Mouse (Mus musculus): ENCODE results near the gene Supt4a. TPM values are rescaled to one million over a fixed set of nuclear protein-coding genes. Genes with fewer than 3 reads are reported as not detected.

Supt4a gene
- polyA plus RNA-seq, 1 experiment from 2014 or later, result 146 TPM

- Histone ChIP-seq H3K4me2 (ENCODE audit: low read length) (no peak overlapping the region), H3K4me1 (replicated peaks; ENCODE audit: control insufficient read depth, insufficient read depth, low read length) (no peaks in the 10 kb centered on the region), H3K4me3 (ENCODE audit: low read depth, low read length) (no peak overlapping the region), H3K27ac (ENCODE audit: low read depth) (no peak overlapping the region), H3K9ac (ENCODE audit: low read length) (no peak overlapping the region), H3K36me3 (ENCODE audit: control insufficient read depth, insufficient read depth, low read length) (no peaks in the 10 kb centered on the region), H3K9me3 (ENCODE audit: control insufficient read depth, low read length) (no peaks in the 10 kb centered on the region), H3K27me3 (replicated peaks; ENCODE audit: control insufficient read depth, insufficient read depth, low read length) (no peaks in the 10 kb centered on the region)
- 77% methylated on average over 5 of the region's 5 CpGs for WGBS
- DNase-seq (ENCODE audit: low spot score) (no peak), ATAC-seq (replicated peaks; ENCODE audit: low FRiP score, low TSS enrichment, low read depth) (no peak)
Observed at GRCm38 (mm10) chr11:87703654-87704053, 33.7 kb upstream of the Supt4a start.

- ATAC-seq (replicated peaks; ENCODE audit: low FRiP score, low TSS enrichment, low read depth) (no peak), DNase-seq (ENCODE audit: low spot score) (no peak)
- Histone ChIP-seq H3K9me3 (ENCODE audit: control insufficient read depth, low read length) (no peaks in the 10 kb centered on the region), H3K36me3 (ENCODE audit: control insufficient read depth, insufficient read depth, low read length) (no peaks in the 10 kb centered on the region), H3K27me3 (replicated peaks; ENCODE audit: control insufficient read depth, insufficient read depth, low read length) (no peaks in the 10 kb centered on the region), H3K4me2 (ENCODE audit: low read length) (no peak overlapping the region), H3K4me3 (ENCODE audit: low read depth, low read length) (no peak overlapping the region), H3K9ac (ENCODE audit: low read length) (no peak overlapping the region), H3K27ac (ENCODE audit: low read depth) (no peak overlapping the region), H3K4me1 (replicated peaks; ENCODE audit: control insufficient read depth, insufficient read depth, low read length) (no peaks in the 10 kb centered on the region)
- WGBS, result 66% methylated on average over 9 of the region's 9 CpGs
Observed at GRCm38 (mm10) chr11:87704289-87704688, 33.1 kb upstream of the Supt4a start.

- no peak for ATAC-seq (replicated peaks; ENCODE audit: low FRiP score, low TSS enrichment, low read depth)
- H3K4me1 ChIP-seq (replicated peaks; ENCODE audit: control insufficient read depth, insufficient read depth, low read length), result 0 out of 2 replicates have a peak, but pooled peaks cover 2% of the 10 kb centered on the region
- no peaks in the 10 kb centered on the region for H3K27me3 ChIP-seq (replicated peaks; ENCODE audit: control insufficient read depth, insufficient read depth, low read length)
- H3K36me3 ChIP-seq (ENCODE audit: control insufficient read depth, insufficient read depth, low read length), result no peaks in the 10 kb centered on the region
- no peak for DNase-seq (ENCODE audit: low spot score)
- H3K9ac ChIP-seq (ENCODE audit: low read length), result no peak overlapping the region
- WGBS, result 60% methylated on average over 8 of the region's 8 CpGs
- H3K27ac ChIP-seq (ENCODE audit: low read depth), result no peak overlapping the region
- H3K4me2 ChIP-seq (ENCODE audit: low read length), result no peak overlapping the region
- H3K9me3 ChIP-seq (ENCODE audit: control insufficient read depth, low read length), result no peaks in the 10 kb centered on the region
- no peak overlapping the region for H3K4me3 ChIP-seq (ENCODE audit: low read depth, low read length)
Observed at GRCm38 (mm10) chr11:87707570-87707969, 29.8 kb upstream of the Supt4a start.

- Histone ChIP-seq H3K4me3 (ENCODE audit: low read depth, low read length) (no peak overlapping the region), H3K4me2 (ENCODE audit: low read length) (peak overlapping the region; percentile 46), H3K9ac (ENCODE audit: low read length) (no peak overlapping the region), H3K27ac (ENCODE audit: low read depth) (peak overlapping the region; percentile 44), H3K9me3 (ENCODE audit: control insufficient read depth, low read length) (no peaks in the 10 kb centered on the region), H3K27me3 (replicated peaks; ENCODE audit: control insufficient read depth, insufficient read depth, low read length) (no peaks in the 10 kb centered on the region), H3K4me1 (replicated peaks; ENCODE audit: control insufficient read depth, insufficient read depth, low read length) (0 out of 2 replicates have a peak, but pooled peaks cover 2% of the 10 kb centered on the region), H3K36me3 (ENCODE audit: control insufficient read depth, insufficient read depth, low read length) (no peaks in the 10 kb centered on the region)
- 76% methylated on average over 5 of the region's 5 CpGs for WGBS
- ATAC-seq (replicated peaks; ENCODE audit: low FRiP score, low TSS enrichment, low read depth) (no peak), DNase-seq (ENCODE audit: low spot score) (no peak)
Observed at GRCm38 (mm10) chr11:87708979-87709378, 28.4 kb upstream of the Supt4a start.

- 5% methylated on average over 21 of the region's 21 CpGs for whole genome bisulfite sequencing
- H3K4me3 ChIP-seq (ENCODE audit: low read depth, low read length), result peak overlapping the region; percentile 18
- H3K27ac ChIP-seq (ENCODE audit: low read depth), result peak overlapping the region; percentile 64
- no peaks in the 10 kb centered on the region for H3K9me3 ChIP-seq (ENCODE audit: control insufficient read depth, low read length)
- DNase-seq (ENCODE audit: low spot score) (peak; percentile 89), ATAC-seq (replicated peaks; ENCODE audit: low FRiP score, low TSS enrichment, low read depth) (peak; percentile 92)
- H3K27me3 ChIP-seq (replicated peaks; ENCODE audit: control insufficient read depth, insufficient read depth, low read length), result no peaks in the 10 kb centered on the region
- no peaks in the 10 kb centered on the region for H3K36me3 ChIP-seq (ENCODE audit: control insufficient read depth, insufficient read depth, low read length)
- 0 out of 2 replicates have a peak, but pooled peaks cover 2% of the 10 kb centered on the region for H3K4me1 ChIP-seq (replicated peaks; ENCODE audit: control insufficient read depth, insufficient read depth, low read length)
- H3K4me2 ChIP-seq (ENCODE audit: low read length), result peak overlapping the region; percentile 46
- no peak overlapping the region for H3K9ac ChIP-seq (ENCODE audit: low read length)
Observed at GRCm38 (mm10) chr11:87709513-87710261, 27.7 kb upstream of the Supt4a start.

GRCm38 (mm10) chr11:87710262-87710615, 27.1 kb upstream of the Supt4a start:
- peak overlapping the region; percentile 18 for H3K4me3 ChIP-seq (ENCODE audit: low read depth, low read length)
- H3K4me2 ChIP-seq (ENCODE audit: low read length), result peak overlapping the region; percentile 46
- DNase-seq (ENCODE audit: low spot score) (no peak), ATAC-seq (replicated peaks; ENCODE audit: low FRiP score, low TSS enrichment, low read depth) (no peak; the same call in 1 of the 2 replicates)
- no peaks in the 10 kb centered on the region for H3K36me3 ChIP-seq (ENCODE audit: control insufficient read depth, insufficient read depth, low read length)
- WGBS, result 49% methylated on average over 7 of the region's 7 CpGs
- no peaks in the 10 kb centered on the region for H3K9me3 ChIP-seq (ENCODE audit: control insufficient read depth, low read length)
- H3K9ac ChIP-seq (ENCODE audit: low read length), result no peak overlapping the region
- 0 out of 2 replicates have a peak, but pooled peaks cover 2% of the 10 kb centered on the region for H3K4me1 ChIP-seq (replicated peaks; ENCODE audit: control insufficient read depth, insufficient read depth, low read length)
- H3K27me3 ChIP-seq (replicated peaks; ENCODE audit: control insufficient read depth, insufficient read depth, low read length), result no peaks in the 10 kb centered on the region
- H3K27ac ChIP-seq (ENCODE audit: low read depth), result peak overlapping the region; percentile 64; the same call in 1 of the 2 replicates

GRCm38 (mm10) chr11:87712188-87712587, 25.2 kb upstream of the Supt4a start:
- Histone ChIP-seq H3K36me3 (ENCODE audit: control insufficient read depth, insufficient read depth, low read length) (no peaks in the 10 kb centered on the region), H3K4me2 (ENCODE audit: low read length) (no peak overlapping the region), H3K9ac (ENCODE audit: low read length) (no peak overlapping the region), H3K27me3 (replicated peaks; ENCODE audit: control insufficient read depth, insufficient read depth, low read length) (no peaks in the 10 kb centered on the region), H3K4me3 (ENCODE audit: low read depth, low read length) (no peak overlapping the region), H3K9me3 (ENCODE audit: control insufficient read depth, low read length) (no peaks in the 10 kb centered on the region), H3K4me1 (replicated peaks; ENCODE audit: control insufficient read depth, insufficient read depth, low read length) (0 out of 2 replicates have a peak, but pooled peaks cover 2% of the 10 kb centered on the region), H3K27ac (ENCODE audit: low read depth) (no peak overlapping the region)
- DNase-seq (ENCODE audit: low spot score), result no peak
- ATAC-seq (replicated peaks; ENCODE audit: low FRiP score, low TSS enrichment, low read depth), result no peak
- 82% methylated on average over 4 of the region's 4 CpGs for WGBS

GRCm38 (mm10) chr11:87715999-87716398, 21.4 kb upstream of the Supt4a start:
- H3K9ac ChIP-seq (ENCODE audit: low read length), result no peak overlapping the region
- H3K27me3 ChIP-seq (replicated peaks; ENCODE audit: control insufficient read depth, insufficient read depth, low read length), result no peaks in the 10 kb centered on the region
- H3K4me3 ChIP-seq (ENCODE audit: low read depth, low read length), result no peak overlapping the region
- no peak overlapping the region for H3K4me2 ChIP-seq (ENCODE audit: low read length)
- WGBS, result 72% methylated on average over 4 of the region's 4 CpGs
- H3K4me1 ChIP-seq (replicated peaks; ENCODE audit: control insufficient read depth, insufficient read depth, low read length), result no peaks in the 10 kb centered on the region
- DNase-seq (ENCODE audit: low spot score), result no peak
- 0 out of 2 replicates have a peak, but pooled peaks cover 2% of the 10 kb centered on the region for H3K36me3 ChIP-seq (ENCODE audit: control insufficient read depth, insufficient read depth, low read length)
- ATAC-seq (replicated peaks; ENCODE audit: low FRiP score, low TSS enrichment, low read depth), result no peak
- no peaks in the 10 kb centered on the region for H3K9me3 ChIP-seq (ENCODE audit: control insufficient read depth, low read length)
- no peak overlapping the region for H3K27ac ChIP-seq (ENCODE audit: low read depth)

- no peak for DNase-seq (ENCODE audit: low spot score)
- no peaks in the 10 kb centered on the region for H3K27me3 ChIP-seq (replicated peaks; ENCODE audit: control insufficient read depth, insufficient read depth, low read length)
- 84% methylated on average over 7 of the region's 7 CpGs for WGBS
- no peaks in the 10 kb centered on the region for H3K4me1 ChIP-seq (replicated peaks; ENCODE audit: control insufficient read depth, insufficient read depth, low read length)
- ATAC-seq (replicated peaks; ENCODE audit: low FRiP score, low TSS enrichment, low read depth), result no peak
- no peak overlapping the region for H3K27ac ChIP-seq (ENCODE audit: low read depth)
- no peak overlapping the region for H3K4me3 ChIP-seq (ENCODE audit: low read depth, low read length)
- peaks cover 5% of the 10 kb centered on the region; the same call in 1 of the 2 replicates for H3K36me3 ChIP-seq (ENCODE audit: control insufficient read depth, insufficient read depth, low read length)
- no peak overlapping the region for H3K9ac ChIP-seq (ENCODE audit: low read length)
- H3K9me3 ChIP-seq (ENCODE audit: control insufficient read depth, low read length), result no peaks in the 10 kb centered on the region
- H3K4me2 ChIP-seq (ENCODE audit: low read length), result no peak overlapping the region
Observed at GRCm38 (mm10) chr11:87719526-87719925, 17.8 kb upstream of the Supt4a start.
